8 mouse cellular contexts compared by ENCODE assay signal in genomic region chr17:27242194-27243189, GRCm38 (mm10). TPM values are rescaled to one million over a fixed set of nuclear protein-coding genes. Genes with fewer than 3 reads are reported as not detected.
A peak's percentile ranks its signal among the peaks of the same experiment; 100 is the strongest.
DNase-seq lines count a peak whose midpoint lies in the region.

No protein-coding gene starts in this region.

- peak; percentile 72 to 81 for DNase-seq in heart, adult 18-20 months
- DNase-seq in heart, postnatal 25 days (ENCODE audit: low spot score) = no peak
- DNase-seq in MN1 (ENCODE audit: low spot score) = peak; percentile 91
- DNase-seq in cerebellum, postnatal 10 days = peak; percentile 95 to 96
- peak; percentile 85 for DNase-seq in heart, postnatal 4 days
- peak; percentile 72 to 79 for DNase-seq in lung, adult 18-20 months
- DNase-seq in right cerebral cortex, postnatal 10 days (ENCODE audit: low spot score in 2 of 2) = peak; percentile 97
- DNase-seq in thymus, postnatal 36 days = no peak

- intact Hi-C loops in heart, postnatal 25 days (cut with DNase I) = no loop called here

RNA-seq across cellular contexts. Expression of gene Lemd2, which starts 38.2 kb away (rescaled TPM):
- 10 to 100 TPM; 28.0 to 30.5 TPM for total RNA-seq in heart, adult 18-20 months (2021)
- 10 to 100 TPM; 28.8 to 29.4 TPM for total RNA-seq in heart, postnatal 25 days (2021)
- 10 to 100 TPM; 35.3 to 36.4 TPM for total RNA-seq in heart, postnatal 4 days (2021)

Comparison
In these comparisons a context has a peak if more than half of its experiments do, and no peak if none do; other contexts are left out.
1. DNase-seq: peak in heart, adult 18-20 months (2 of 2), MN1 (single experiment), cerebellum, postnatal 10 days (2 of 2), heart, postnatal 4 days (single experiment), lung, adult 18-20 months (2 of 2) and right cerebral cortex, postnatal 10 days (2 of 2); none in heart, postnatal 25 days (single experiment) and thymus, postnatal 36 days (0 of 2).